Mouse (Mus musculus): ENCODE results near the gene Fyb.

Gene Fyb

DNA sequence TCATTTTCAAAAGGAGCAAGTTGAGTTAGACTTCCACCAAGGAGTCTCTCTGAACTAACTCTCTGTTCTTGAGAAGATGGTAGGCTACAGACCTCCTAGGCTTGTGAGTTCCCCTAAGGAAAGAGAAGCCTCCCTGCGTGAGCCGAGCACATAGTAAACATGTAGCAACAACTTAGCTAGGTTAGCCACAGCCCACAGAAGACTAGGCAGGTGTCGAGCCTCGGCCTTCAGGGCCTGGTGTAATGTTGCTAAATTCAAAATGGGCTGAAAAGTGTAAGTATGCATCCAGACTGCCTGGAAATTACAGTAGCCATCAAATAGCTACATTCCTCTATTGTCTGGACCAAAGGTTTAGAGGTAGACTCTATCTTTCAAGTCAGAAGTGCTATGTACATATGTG lies 79.3 kb downstream of the Fyb start:
- DNase-seq = no peak

DNA sequence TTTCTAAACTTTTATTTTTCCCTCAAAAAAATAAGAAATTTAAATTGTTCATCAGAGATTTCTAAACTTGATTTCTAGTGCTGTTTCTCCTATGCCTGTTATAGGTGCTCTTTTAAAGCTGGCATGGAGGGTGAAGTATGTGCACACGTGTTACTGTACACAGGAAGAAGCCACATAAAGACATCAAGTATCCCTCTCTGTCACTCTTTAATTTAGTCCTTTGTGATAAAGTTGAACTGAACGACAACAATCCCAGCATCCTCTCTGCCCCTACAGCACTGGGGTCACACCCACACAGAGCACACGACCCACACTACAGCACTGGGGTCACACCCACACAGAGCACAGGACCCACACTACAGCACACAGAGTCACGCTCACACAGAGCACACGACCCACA lies 88.0 kb downstream of the Fyb start:
- DNase-seq = no peak

DNA sequence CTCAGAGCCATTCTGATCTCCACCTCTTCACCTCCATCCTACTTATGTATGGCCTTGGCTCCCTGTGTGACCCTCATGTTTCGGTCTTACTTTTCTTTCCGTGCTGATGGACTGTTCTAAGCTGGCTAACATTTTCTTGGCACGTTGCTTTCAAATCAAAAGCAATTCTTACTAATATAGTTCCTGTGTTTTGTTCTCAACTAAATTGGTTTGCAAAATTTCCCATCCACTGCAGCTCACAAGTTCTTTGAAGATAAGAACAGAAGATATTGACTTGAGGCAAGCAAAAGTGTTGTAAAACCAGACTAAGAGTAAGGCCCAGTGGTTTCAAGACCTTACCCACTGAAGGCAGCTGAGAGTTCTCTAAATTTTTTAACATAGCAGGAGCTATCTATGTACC lies 90.2 kb downstream of the Fyb start:
- no peak for DNase-seq

DNA sequence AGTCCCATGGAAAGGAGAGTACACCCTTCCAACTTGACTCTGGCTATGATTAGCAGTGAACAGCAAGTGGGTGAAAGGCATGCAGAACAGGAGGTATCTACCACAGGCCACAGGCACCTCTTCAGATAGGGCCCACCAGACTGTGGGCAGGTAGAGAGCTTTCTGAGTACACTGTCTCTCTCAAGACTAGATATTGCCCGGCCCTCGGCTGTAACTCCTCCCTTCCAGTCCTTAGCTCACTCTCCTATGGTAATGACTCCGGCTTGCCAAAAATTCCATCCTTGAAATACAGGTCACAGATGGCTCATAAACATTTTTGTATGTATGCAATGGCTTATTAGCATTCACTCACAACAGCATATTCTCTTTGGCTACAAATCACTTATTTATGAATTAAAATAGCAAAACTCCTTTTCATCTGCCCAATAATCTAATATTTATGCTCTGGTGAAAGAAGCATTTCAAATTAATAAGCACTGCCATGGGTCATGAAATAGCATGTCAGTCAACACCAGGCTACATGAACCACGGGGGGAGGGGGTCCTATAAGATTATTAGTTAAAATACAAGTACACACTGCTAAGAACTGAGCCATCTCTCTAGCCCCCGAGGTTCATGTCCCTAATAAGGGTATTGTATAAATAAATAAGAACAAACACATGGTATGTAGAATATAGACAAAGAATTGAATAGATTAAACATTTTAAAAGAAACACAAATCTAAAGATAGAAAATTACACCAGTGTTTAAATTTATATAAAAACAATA lies 93.9 kb downstream of the Fyb start:
- no peak for DNase-seq

DNA sequence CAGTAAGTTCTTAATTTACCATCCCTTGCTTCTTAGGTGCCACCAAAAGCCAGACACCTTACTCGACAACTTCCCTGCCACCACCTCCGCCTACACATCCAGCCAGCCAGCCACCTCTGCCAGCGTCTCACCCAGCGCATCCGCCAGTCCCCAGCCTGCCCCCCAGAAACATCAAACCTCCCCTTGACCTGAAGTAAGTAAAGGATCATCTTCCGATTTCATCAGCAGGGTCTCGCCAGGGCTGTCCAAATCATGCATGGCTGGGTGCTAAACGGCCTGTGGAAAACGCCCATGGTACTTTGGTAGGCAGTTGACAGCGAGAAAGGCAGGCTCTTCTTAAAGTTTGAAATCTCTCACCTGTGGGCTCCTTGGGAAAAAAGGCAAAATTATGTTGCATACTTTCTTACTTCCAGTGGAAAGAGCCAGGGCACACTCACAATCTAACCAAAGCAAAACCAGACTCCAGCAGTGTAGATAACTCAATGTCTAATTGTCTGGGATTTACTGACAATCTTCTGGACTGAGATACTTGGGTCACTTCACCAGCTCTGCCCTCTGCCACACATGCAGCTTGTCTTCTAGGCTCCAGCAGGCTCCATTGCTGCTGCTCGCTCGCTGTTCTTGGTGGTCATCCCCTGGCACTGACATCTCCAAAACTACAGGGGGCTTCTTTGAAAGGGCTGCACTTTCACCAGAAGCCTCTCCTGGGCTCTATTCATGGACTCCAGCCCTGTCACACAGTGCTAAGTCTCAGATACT lies 97.1 kb downstream of the Fyb start:
- no peak for DNase-seq

DNA sequence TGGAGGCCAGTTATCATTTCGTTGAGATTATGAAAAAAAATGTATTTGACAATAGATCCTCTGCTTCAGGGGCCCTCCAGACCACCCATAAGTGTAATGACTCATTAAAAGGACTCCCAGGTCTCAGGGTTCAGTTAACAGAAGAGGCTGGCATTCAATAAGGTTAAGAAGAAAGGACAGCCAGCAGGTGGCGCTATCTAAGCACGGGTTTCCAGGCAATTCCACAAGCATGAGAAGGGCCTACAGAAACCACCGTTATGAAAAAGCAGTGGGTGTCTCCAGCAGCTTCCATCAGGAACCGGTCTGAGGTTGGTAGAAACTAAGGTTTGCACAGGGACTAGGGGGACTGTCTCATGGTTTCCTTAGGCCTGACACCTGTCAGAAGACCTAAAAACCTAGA lies 99.9 kb downstream of the Fyb start:
- peak; percentile 44 for DNase-seq

DNA sequence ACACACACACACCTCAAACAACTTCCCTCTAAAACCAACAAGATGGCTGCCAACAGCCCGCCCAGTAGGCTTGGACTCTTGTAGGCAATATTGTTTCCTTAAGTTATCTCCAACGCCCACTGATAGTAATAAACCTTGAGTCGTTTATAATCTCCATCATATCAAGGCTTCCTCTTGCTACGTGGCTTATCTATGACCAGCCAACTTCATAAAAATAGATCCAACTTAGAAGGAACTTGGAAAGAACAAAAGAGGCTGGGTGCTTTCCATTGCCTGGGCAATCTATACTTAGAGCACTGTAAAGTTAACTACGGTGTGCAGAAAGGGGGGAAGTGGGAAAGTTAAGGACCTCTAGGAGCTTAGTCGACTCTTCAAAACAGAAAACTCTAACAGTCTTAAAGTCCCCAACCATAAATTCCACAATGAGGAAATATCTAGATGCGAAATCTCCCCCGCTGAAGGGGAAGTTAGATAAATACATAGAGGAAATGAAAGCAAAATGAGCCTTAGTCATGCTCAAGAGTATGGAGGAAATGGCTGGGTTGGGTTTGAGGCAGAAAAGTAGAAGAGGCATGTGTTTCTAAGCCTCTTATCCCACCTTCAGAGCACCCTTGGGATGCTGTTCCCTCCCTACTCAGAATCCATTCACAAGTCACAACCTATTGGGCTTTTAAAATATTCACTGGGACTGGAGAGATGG lies 101.0 kb downstream of the Fyb start:
- DNase-seq = no peak

DNA sequence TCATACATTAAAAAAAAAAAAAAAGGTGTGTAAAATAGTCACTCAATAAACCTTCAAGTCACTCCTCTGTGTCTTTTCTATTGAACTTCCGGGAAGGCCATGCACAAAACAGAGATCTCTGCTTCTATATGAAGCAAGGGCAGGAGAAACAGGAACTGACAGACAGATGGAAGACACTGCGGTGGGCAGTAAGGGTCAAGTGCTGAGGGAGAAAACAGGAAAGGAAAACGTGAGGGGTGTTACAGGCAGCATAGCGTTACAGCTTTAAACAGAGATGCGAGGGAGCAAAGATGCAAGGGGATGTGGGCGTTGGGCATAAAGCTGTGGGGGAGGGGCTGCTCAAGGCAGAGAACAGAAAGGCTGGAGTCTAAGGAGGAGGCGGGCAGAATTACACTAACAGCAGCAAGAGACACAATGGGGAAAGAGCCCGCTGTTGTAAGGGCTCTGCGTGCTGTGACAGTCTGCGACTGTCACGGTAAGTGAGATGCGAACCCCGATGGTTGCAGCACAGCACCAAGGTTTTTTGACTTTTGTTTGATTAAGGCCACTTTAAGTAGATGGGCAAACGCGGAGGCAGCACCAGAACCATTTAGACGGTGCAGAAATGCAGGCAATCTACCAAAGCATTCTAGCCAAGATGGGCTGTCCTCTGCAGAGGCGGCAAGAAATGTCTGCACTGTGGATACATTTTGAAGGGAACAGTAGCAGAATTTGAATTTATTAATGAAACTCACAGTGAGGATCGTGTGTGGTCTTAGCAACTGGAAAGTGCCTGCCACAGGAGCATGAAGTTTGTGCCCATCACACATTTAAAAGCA lies 101.9 kb downstream of the Fyb start:
- no peak for DNase-seq

DNA sequence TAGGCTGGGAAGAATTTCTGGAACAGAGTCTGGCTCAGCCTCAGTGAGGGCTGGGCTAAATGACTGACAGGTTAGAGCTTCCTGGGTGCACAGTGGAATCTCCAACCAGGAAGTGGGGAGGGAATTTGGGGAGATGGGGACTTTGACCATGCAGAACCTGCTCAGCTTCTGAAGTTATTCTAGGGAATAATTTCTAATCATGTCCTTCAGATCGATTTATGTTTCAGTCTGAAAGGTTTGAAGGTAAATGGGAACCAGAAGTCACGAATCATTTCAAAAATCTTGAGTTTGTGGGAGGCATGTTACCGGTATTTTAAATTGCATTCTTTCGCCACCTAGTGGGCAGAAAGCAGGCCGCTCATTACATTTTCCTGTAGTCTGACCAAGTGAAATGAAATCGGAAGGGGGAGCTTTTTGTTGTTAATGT lies 103.0 kb downstream of the Fyb start:
- DNase-seq = no peak

DNA sequence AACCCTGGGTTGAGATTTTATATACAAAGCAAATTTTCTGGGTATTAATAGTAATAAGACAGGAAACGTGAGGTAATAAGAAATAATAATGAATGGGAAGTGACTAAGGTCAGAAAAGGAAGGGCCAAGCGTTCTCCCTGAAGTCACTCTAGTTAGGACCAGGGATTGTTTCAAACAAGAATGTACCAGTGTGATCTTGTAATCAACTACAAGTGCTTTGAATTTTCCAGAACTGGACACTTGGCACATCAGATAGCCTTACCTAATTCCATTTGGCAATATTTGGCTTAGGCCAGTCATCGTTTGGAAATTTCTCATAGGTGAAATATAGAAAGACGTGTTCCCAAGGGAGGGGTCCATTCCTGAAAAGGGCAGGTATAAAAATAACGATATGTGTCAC lies 103.5 kb downstream of the Fyb start:
- DNase-seq = no peak

DNA sequence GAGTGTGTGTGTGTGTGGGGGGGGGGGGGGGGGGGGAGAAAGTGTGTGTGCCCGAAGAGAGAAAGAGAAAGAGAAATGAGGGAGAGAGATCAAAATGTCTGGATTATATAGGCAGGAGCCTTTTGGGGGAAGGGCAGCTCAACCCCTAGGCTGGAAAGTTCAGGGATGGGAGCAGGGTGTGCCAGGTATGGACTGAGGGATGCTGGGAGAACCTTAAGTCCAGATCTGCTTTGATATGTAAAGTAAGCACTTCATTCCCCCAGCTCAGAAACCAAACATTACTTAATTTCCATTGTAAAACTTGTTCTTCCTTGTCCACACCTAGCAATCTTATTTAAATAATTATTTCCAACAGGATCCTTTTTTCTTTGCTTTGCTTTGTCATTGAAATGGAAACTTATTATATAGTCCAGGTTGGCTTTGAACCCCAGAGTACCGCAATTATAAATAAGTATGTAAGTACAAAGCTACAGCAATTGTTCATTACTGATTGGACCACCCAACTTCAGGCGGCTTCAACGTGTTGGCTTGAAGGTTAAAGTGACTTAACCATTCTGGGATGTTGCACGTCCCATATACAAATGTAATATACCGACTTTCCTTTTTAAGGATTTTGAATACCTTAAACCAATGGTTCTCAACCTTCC lies 105.9 kb downstream of the Fyb start:
- no peak for DNase-seq

DNA sequence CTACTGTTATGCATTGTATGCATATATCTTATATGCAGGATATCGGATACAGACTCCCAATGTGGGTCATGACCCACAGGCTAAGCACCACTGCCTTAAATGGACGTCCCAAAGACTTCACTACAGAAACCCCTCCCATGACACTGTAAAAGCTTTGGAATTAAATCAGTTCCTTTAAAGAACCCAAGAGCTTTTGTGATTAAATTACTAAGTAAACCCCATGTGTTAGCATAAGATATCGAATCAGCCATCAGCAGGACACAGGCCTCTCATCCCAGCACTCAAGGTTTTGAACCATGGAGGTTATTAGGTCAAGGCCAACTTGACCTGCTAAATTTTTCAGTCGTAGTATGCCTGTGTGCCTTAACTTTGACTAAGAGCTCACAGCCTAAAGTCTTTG lies 106.5 kb downstream of the Fyb start:
- no peak for DNase-seq

DNA sequence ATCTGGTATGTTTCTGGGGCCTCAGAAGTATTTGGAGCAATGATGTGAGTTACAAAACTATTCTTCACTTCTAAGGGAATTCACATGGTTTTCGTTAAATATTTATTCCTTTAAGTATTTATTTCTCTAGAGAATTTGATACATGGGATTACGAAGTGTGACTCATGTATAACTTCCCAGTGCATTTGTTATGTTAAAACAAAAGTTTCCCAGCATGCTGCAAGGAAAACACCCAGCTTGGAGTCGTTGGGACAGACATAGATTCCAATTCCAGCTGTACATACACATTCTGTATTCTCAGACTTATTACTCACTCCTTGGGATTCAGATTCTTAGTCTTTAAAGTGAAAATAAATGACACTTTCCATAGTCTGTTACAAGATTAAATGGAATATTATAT lies 112.8 kb downstream of the Fyb start:
- DNase-seq = no peak

DNA sequence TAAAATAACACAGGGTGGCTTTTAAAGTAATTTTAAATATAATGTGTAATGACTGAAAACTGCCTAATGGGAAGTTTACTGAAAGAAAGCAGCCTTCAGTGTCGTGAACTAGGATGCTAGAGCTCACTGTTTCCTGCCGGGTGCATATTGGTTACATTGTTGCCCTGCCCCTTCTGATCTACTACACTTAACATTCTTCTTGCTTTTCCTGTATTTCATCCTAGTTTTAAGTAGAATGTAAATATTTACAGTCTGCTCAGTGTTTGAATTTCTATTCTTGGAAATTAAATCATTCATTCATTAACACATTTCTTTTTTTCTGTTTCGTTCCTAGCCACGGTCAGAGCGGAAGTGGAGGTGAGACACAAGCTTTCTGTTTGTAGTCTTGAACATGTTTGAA lies 119.6 kb downstream of the Fyb start:
- DNase-seq = no peak

DNA sequence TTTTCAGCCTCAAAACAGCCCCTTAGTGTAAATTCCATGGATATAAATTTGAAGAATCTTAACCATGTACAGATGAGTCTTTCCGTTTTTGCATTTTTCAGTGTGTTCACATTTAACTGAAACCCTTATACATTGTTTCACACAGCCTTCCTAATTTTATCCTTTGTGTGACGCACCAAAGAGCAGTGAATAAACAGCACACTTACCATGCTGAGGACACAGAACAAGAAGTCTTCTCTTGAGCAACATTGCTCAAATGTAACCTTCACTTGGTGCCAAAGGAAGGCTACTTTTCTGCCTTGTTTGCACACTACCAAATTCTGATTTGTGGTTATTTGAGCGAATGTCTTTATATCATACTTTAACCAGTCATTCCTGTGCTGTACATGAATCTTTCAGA lies 122.8 kb downstream of the Fyb start:
- no peak for DNase-seq

DNA sequence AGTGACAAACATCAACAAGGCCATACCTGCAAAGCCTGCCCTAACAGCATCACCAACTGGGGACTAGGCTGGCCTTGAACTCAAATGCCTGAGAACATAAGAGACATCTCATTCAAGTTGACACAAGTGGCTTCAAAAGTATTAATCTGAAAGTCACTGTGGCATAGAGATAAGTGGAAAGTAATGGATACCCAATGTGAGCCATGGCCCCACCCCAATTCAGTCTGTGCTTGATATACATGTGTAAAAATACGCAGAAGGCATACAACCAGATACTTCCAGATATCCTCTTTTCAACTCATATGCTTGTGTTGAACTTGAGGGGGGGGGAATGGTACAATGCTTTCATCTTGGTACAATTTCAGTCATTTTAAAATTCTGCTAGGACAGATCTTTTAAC lies 124.4 kb downstream of the Fyb start:
- DNase-seq = no peak

DNA sequence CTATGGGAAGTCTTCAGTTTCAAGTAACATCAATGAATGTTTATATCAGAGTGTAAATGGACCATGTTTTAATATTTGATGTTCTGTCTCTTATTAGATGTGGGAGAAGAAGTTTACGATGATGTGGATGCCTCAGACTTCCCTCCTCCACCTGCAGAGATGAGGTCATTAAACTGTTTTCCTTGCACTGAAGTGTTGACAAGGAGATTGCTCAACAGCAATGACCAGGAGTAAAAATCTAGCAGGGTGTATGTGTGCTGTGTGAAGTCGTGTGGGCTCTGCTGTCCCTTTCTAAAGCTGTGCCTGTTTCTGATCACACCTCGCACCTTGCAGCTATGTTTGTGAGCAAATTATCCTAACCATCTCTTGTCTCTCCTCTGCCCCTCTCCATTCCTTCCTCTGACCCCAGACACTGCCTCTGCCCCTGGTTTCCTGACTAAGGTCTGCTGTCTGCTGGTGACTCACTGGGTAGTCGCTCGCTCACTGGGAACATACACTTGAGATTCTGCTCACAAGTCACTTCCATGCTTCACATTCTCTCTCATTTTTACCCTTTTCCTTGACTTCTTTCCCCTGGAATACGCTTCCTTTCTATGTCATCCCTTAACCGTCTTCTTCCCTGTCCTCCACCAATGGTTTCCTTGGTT lies 126.2 kb downstream of the Fyb start:
- no peak for DNase-seq

DNA sequence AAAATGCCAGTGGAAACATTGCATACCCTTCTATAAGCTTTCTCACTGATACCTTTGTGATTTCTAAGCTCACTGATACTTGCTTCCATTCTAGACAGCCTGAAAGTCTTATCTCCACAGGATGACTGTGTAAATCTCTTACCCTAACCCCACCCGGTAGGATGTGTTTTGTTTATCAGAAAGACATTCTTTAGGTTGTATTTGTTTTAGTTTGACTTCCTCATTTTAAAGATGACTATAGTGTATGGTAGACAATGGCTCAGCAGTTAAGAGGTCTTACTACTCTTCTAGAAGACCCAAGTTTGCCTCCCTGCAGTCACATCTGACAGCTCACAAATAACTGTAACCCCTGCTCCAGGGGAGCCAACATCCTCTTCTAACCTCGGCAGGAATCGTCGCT lies 130.4 kb downstream of the Fyb start:
- no peak for DNase-seq

DNA sequence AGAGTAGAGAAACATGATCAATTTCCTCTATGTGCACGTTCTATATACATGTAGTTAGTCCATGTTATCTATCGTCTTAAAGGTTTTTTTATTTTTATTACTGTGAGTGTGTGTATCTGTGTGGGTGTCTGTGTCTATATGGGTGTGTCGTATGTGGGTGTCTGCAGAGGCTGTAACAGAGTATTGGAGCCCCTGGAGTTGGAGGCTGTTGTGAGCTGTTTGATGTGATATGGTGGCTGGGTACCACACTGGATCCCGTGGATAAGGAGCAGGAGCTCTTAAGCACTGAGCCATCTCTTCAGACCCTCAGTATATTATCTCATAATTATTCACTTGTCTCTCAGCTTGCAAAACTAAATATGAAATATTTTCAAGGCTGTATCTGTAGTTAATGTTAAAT lies 135.4 kb downstream of the Fyb start:
- DNase-seq = no peak

DNA sequence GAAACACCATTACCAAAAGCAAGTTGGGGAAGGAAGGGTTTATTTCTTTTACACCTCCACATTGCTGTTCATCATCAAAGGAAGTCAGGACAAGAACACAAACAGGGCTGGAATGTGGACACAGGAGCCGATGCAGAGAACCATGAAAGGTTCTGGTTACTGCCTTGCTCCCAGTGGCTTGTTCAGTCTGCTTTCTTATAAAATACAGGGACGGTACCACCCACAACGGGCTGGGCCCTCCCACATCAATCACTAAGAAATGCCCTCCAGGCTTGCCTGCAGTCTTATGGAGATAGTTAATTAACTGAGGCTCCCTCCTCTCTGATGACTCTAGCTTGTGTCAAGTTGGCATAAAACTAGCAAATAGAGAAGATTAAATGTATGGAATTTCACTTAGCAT lies 139.3 kb downstream of the Fyb start:
- no peak for DNase-seq

DNA sequence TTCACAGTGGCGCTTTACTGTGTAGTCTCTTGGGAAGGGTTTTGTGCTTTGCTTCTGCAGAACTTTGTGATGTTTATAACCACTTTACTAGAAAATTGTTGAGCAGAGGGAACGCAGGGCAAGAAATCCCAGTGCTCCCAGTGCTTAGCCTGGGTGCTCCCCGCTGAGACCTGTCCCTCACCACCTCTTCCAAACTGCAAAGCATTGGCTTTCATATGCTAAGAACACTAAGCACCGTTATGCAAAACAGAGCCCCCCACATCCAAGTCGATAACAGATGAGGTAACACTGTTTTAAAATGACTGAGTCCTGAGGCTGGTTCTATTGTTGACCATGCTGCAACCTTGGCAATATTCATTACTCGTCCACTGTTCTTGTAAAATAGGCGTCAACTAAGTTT lies 141.3 kb downstream of the Fyb start:
- DNase-seq = no peak

DNA sequence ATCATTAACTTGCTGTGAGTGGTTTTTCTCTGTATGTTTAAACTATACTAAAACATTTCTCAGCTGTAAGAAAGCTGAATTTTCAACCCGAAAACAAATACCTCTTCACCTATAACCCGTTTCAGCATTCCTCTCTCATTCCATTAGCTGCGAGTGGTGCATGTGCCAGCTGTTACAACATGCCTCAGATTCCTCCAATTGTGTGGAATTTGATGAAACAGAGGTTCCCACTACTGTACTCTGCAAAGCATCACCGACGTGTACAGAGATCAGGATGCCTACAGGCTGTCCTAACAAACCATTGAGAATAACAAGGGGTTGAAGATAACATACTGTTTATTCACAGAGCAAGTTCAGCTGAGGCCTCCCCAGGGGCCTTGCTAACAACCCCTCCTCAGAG lies 143.4 kb downstream of the Fyb start:
- DNase-seq = no peak

Data from cerebellum, adult 11 months (tissue).